Mouse (Mus musculus): Measurements from ENCODE around the gene Cbx8. TPM values are rescaled to one million over a fixed set of nuclear protein-coding genes. Genes with fewer than 3 reads are reported as not detected.

The Cbx8 gene
- polyA plus RNA-seq, 1 experiment, result 7.4 TPM

- WGBS, result 91% methylated on average over 33 of the region's 33 CpGs
- H3K27ac ChIP-seq (ENCODE audit: control insufficient read depth, insufficient read depth, low read depth, low read length, poor library complexity), result no peak overlapping the region
- no peak for TF ChIP-seq CTCF (IDR thresholded peaks at IDR 0.05; ENCODE audit: control insufficient read depth, insufficient read depth, low read length)
- TF ChIP-seq POLR2A (IDR thresholded peaks at IDR 0.05; ENCODE audit: borderline replicate concordance, control insufficient read depth, low read depth, low read length), result no peak
- H3K4me1 ChIP-seq (ENCODE audit: control insufficient read depth, insufficient read depth, low read length), result peaks cover 3% of the 10 kb centered on the region
- H3K4me3 ChIP-seq (replicated peaks; ENCODE audit: control insufficient read depth, low read depth, low read length), result no peak overlapping the region
These were observed 39.8 kb upstream of the Cbx8 start for GRCm38 (mm10) chr11:119080461-119081147.

- Histone ChIP-seq H3K4me3 (replicated peaks; ENCODE audit: control insufficient read depth, low read depth, low read length) (no peak overlapping the region), H3K4me1 (ENCODE audit: control insufficient read depth, insufficient read depth, low read length) (peaks cover 3% of the 10 kb centered on the region), H3K27ac (ENCODE audit: control insufficient read depth, insufficient read depth, low read depth, low read length, poor library complexity) (no peak overlapping the region)
- TF ChIP-seq POLR2A (IDR thresholded peaks at IDR 0.05; ENCODE audit: borderline replicate concordance, control insufficient read depth, low read depth, low read length) (no peak), CTCF (IDR thresholded peaks at IDR 0.05; ENCODE audit: control insufficient read depth, insufficient read depth, low read length) (no peak)
- 66% methylated on average over 7 of the region's 7 CpGs for WGBS
These were observed 38.7 kb upstream of the Cbx8 start for GRCm38 (mm10) chr11:119079445-119079837.

DNA sequence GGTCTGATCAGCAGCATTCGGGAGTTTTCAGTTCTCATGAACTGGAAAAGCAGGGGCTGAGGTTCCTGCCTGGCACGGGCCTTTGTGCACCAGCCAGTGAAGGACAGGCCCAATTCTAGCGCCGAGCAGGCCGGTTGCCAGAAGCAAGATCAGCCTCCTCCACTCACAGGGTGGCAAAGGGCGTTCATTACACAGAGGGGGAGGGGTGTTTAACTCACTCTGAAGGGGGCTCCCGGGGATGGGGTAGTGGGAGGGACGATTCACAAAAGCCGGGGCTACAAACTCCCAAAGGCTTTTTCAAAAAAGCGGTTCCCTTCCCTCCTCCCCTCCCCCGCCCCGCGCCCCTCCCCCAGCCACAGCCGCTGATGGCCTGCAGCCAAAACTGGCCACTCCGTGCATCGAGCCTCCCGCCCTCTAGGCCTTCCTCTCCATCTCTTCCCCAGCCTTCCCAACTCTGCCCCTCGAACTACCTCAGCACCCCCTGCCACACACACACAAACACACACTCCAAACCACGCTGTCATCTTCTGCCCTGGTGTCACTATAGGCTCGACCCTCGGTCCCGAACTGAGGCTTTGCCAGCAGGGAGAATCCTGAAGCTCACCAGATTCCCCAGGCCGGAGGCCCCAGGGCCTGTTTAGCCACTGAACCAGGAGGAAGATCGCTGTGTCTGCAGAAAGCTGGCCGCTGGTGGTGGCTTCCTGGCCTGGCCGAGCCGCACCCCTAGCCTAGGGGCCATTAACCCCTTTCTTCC lies 38.1 kb upstream of the Cbx8 start:
- 63% methylated on average over 27 of the region's 27 CpGs for WGBS
- no peak overlapping the region for H3K4me3 ChIP-seq (replicated peaks; ENCODE audit: control insufficient read depth, low read depth, low read length)
- TF ChIP-seq POLR2A (IDR thresholded peaks at IDR 0.05; ENCODE audit: borderline replicate concordance, control insufficient read depth, low read depth, low read length) (no peak), CTCF (IDR thresholded peaks at IDR 0.05; ENCODE audit: control insufficient read depth, insufficient read depth, low read length) (no peak)
- no peak overlapping the region for H3K27ac ChIP-seq (ENCODE audit: control insufficient read depth, insufficient read depth, low read depth, low read length, poor library complexity)
- H3K4me1 ChIP-seq (ENCODE audit: control insufficient read depth, insufficient read depth, low read length), result peaks cover 3% of the 10 kb centered on the region

DNA sequence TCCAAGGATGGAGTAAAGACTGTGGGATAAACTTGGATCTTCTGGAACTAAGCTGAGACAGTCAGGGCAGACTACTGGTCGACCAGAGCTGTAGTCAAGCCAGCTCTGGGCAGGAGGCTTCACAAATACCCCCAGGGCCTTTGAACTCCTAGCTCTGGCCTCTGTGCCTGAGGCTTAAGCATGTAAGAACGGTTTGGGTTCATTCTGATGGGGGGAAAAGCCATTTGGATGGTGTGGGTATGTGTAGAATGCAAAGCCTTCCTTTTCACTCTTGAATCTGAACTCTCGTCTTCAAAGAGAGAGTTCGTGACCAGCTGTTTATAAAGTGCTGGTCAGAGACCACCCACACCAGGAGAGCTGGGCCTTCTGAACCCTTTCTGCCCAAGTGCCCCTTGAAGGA lies 37.0 kb upstream of the Cbx8 start:
- WGBS, result 88% methylated on average over 4 of the region's 4 CpGs
- H3K4me3 ChIP-seq (replicated peaks; ENCODE audit: control insufficient read depth, low read depth, low read length), result no peak overlapping the region

GRCm38 (mm10) chr11:119075805-119076204 lies 35.0 kb upstream of the Cbx8 start:
- no peak for TF ChIP-seq CTCF (IDR thresholded peaks at IDR 0.05; ENCODE audit: control insufficient read depth, insufficient read depth, low read length)
- no peak for TF ChIP-seq POLR2A (IDR thresholded peaks at IDR 0.05; ENCODE audit: borderline replicate concordance, control insufficient read depth, low read depth, low read length)
- H3K4me3 ChIP-seq (replicated peaks; ENCODE audit: control insufficient read depth, low read depth, low read length), result no peak overlapping the region
- WGBS, result 6% methylated on average over 5 of the region's 5 CpGs
- no peak overlapping the region for H3K27ac ChIP-seq (ENCODE audit: control insufficient read depth, insufficient read depth, low read depth, low read length, poor library complexity)
- peaks cover 2% of the 10 kb centered on the region for H3K4me1 ChIP-seq (ENCODE audit: control insufficient read depth, insufficient read depth, low read length)

More for the DNA sequence above, 37.0 kb upstream of the Cbx8 start:
- TF ChIP-seq CTCF (IDR thresholded peaks at IDR 0.05; ENCODE audit: control insufficient read depth, insufficient read depth, low read length) (no peak), POLR2A (IDR thresholded peaks at IDR 0.05; ENCODE audit: borderline replicate concordance, control insufficient read depth, low read depth, low read length) (no peak)
- peaks cover 3% of the 10 kb centered on the region for H3K4me1 ChIP-seq (ENCODE audit: control insufficient read depth, insufficient read depth, low read length)
- no peak overlapping the region for H3K27ac ChIP-seq (ENCODE audit: control insufficient read depth, insufficient read depth, low read depth, low read length, poor library complexity)

DNA sequence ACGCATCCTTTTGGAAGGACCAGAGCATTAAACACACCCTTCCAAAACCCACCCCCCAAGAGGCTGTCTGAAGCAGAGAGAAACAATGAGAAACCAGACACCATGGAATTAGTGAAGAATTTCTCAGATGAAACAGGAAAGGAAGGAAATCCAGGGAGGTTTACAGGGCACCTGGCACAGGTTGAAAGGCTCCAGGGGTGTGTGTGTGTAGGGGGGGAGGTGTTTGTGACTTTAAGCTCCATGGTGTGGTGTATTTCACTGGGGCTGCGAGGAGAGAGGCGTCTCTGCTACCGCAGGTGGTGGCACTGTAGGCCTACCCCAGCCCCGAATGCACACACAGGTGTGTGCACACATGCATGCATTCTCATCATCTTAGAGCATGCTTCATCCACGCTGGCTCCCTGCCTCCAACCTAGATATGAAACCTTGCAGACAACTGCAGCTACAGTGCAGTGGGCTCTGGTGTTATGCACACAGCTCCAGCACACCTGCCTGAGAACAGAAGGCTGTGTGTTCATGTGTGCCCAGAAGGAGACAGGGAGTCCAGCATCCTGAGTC lies 33.2 kb upstream of the Cbx8 start:
- H3K27ac ChIP-seq (ENCODE audit: control insufficient read depth, insufficient read depth, low read depth, low read length, poor library complexity), result no peak overlapping the region
- TF ChIP-seq POLR2A (IDR thresholded peaks at IDR 0.05; ENCODE audit: borderline replicate concordance, control insufficient read depth, low read depth, low read length), result no peak
- TF ChIP-seq CTCF (IDR thresholded peaks at IDR 0.05; ENCODE audit: control insufficient read depth, insufficient read depth, low read length), result no peak
- peaks cover under 1% of the 10 kb centered on the region for H3K4me1 ChIP-seq (ENCODE audit: control insufficient read depth, insufficient read depth, low read length)
- no peak overlapping the region for H3K4me3 ChIP-seq (replicated peaks; ENCODE audit: control insufficient read depth, low read depth, low read length)
- WGBS, result 72% methylated on average over 6 of the region's 6 CpGs

DNA sequence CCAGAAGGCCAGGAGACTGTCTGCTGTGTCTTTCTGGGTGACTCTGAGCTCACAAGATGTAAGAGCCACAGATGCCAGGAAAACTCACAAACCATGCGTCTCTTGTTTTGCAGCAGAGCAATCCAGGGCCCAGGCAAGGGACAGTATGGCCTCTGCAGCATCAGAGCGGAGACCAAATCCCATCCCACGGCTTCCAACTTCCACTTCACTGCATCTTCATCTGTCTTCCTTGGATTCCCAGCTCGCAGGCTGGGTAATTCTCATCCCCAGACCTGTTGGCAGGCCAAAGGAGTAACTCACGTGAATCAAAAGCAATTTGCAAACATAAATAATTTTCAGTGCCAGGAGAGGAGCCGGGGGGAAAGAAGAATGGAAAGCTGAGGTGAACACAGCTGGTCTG lies 32.2 kb upstream of the Cbx8 start:
- WGBS, result 81% methylated on average over 6 of the region's 6 CpGs
- H3K4me3 ChIP-seq (replicated peaks; ENCODE audit: control insufficient read depth, low read depth, low read length), result no peak overlapping the region

GRCm38 (mm10) chr11:119072239-119072638 lies 31.5 kb upstream of the Cbx8 start:
- Histone ChIP-seq H3K27ac (ENCODE audit: control insufficient read depth, insufficient read depth, low read depth, low read length, poor library complexity) (no peak overlapping the region), H3K4me3 (replicated peaks; ENCODE audit: control insufficient read depth, low read depth, low read length) (no peak overlapping the region), H3K4me1 (ENCODE audit: control insufficient read depth, insufficient read depth, low read length) (no peaks in the 10 kb centered on the region; the same call in 1 of the 2 replicates)
- WGBS, result 75% methylated on average over 7 of the region's 7 CpGs
- TF ChIP-seq CTCF (IDR thresholded peaks at IDR 0.05; ENCODE audit: control insufficient read depth, insufficient read depth, low read length) (no peak), POLR2A (IDR thresholded peaks at IDR 0.05; ENCODE audit: borderline replicate concordance, control insufficient read depth, low read depth, low read length) (no peak)

More for the DNA sequence above, 32.2 kb upstream of the Cbx8 start:
- H3K4me1 ChIP-seq (ENCODE audit: control insufficient read depth, insufficient read depth, low read length), result no peaks in the 10 kb centered on the region; the same call in 1 of the 2 replicates
- TF ChIP-seq CTCF (IDR thresholded peaks at IDR 0.05; ENCODE audit: control insufficient read depth, insufficient read depth, low read length) (no peak), POLR2A (IDR thresholded peaks at IDR 0.05; ENCODE audit: borderline replicate concordance, control insufficient read depth, low read depth, low read length) (no peak)
- no peak overlapping the region for H3K27ac ChIP-seq (ENCODE audit: control insufficient read depth, insufficient read depth, low read depth, low read length, poor library complexity)

All from bone marrow, adult 2 months (tissue).